Mouse (Mus musculus) mature B cell (primary cell): Measurements from ENCODE around the gene Baiap3.
"Not testable (repeated sequence)": the region's sequence is repeated elsewhere in the genome, so short reads cannot be mapped to it uniquely, and the experiment has no call there.

Experiments
- in situ Hi-C: fragments of 300-500 bp; cut with MboI; formaldehyde crosslinking; loops from 2 replicates; pipeline ENCODE4 v1.14.3; 2019

Baiap3 gene

GRCm38 (mm10) chr17:25248033-25248750 is 8.0 kb downstream of the Baiap3 start:
- in situ Hi-C loops = no loop called here

DNA sequence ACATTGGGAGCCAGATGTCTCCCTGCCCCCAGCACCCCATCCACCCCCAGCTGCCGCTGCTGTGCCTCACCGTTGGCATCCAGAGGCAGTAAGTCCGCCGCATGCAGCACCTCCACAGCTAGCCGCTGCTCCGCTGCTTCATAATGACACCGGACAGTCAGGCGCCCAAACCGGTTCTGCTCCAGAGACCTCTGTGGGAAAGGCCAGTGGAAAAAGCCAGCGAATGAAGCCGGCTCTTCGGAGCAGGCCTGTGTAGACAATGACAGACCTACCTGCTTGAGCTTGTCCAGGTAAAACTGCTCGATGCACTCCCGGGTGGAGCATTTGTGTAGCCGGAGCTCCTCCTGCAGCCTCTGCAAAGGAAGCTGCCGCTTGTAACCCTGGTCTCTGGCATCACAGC is 11.9 kb downstream of the Baiap3 start:
- in situ Hi-C loops = no loop called here

DNA sequence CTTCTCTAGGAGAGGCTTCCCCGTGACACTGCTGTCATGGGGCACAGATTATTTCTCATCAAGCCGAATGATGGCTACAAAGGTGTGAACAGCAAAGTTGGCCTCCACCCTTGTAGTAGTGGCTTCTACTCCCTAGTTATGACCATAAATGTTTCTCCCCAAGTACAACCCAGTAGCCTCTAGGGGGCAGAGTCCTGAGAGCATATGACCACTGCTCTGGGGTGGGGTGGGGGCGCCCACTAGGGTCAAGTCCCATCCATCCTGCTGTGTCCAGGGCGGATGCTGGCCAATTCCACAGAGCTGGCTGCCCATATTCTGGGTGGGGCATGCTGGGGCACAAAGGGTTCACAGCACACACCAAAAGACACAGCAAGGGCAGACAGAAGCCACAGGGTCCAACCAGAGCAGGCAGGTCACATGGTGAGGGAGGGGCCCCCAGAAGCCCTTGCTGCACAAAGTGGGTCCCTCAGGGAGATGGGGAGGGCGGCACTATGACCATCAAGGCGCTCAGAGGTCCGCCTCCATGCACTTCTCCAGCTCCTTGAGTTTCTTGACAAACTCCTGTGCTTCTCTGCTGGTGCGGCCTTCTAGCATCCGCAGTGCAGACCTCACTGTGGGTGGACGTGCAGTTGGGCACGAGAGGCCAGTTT is 12.9 kb downstream of the Baiap3 start:
- in situ Hi-C loops = no loop called here

GRCm38 (mm10) chr17:25239695-25240636 is 16.2 kb downstream of the Baiap3 start, which contains the start of the genes Gnptg and Tsr3:
TSS of gene Gnptg (minus strand) at chr17:25240124.
TSS of gene Tsr3 (plus strand) at chr17:25240170.
- in situ Hi-C loops = no loop called here

DNA sequence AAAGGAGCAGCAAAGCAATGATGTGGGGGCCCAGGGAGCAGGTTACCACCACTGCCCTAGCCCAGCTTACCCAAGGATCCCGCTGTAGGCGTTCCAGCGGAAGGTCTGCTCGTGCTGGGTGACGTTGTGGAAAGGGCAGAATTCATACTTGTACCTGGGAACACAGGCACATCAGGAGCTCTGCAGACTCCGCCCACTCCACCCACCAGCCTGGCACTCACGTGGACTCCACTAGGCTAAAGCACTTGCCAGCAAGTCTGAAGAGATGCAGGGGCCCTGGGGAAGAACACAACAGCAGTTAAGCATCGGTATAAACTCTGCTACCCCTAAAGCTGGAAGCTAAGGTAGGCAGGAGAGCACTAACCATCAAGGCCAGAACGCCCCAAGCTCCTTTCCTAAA is 20.5 kb downstream of the Baiap3 start:
- in situ Hi-C loops = no loop called here

DNA sequence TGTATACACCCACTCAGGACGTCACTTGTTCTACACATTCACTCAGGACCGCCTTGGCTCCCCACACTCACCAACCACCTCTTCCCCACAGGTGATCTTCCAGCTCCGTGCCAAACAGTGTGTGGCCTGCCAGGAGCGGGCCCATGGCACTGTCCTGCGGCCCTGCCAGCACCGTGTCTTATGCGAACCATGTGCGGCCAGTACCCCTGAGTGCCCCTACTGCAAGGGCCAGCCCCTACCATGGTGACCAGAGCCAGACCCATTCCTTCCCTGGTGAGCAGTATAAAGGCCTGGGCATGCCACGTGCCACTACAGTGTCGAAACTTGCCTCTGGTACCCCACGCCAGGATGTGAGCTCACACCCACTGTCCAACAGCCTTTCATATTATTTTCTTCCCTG is 24.5 kb downstream of the Baiap3 start:
- in situ Hi-C loops = not testable (repeated sequence)

GRCm38 (mm10) chr17:25230700-25231099 is 25.5 kb downstream of the Baiap3 start:
- in situ Hi-C loops = no loop called here

DNA sequence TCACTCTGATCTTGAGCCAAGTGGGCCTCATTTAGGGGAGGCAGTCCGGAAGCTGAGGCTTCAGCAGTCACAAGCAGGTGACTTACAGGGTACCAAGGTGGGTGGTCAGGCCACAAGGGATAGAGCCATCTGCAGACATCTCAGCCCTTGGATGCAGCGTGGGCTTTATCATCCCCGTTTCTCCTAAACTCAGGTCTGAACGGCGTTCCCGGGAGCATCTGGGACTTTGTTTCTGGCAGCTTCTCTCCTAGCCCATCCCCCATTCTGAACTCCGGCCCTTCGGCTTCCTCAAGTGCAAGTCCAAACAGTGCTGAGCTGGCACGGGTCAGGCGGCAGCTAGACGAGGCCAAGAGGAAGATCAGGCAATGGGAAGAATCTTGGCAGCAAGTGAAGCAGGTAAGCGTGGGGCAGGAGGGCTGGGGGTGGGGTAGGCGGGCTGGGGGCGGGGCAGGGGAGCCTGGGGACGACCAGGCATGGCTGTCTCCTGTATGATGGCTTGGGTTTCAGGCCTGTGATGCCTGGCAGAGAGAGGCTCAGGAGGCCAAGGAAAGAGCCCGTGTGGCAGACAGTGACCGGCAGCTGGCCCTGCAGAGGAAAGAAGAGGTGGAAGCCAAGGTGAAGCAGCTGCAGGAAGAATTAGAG is 26.0 kb downstream of the Baiap3 start:
- in situ Hi-C loops = not testable (repeated sequence)

GRCm38 (mm10) chr17:25227991-25228390 is 28.2 kb downstream of the Baiap3 start:
- in situ Hi-C loops = no loop called here

DNA sequence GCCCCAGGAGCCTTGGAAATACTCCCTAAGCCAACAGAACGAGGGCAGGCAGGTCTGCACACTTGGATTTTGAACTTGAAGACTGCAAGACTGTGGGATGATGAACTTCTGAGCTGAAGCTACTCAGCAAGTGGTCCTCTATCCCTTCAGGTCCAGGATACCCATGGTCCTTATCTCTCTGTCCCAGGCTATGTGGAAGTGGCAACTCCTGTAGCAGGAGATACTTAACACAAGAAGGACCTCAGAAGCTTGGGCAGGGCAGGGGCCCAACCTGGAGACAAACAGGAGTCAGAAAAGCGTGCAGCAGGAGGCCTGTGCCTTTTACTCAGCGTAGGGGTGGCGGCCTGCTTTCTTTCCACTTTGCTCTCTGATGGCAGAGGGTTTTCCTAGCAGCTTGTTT is 30.5 kb downstream of the Baiap3 start:
- in situ Hi-C loops = no loop called here

- in situ Hi-C loops = no loop called here
Measured at GRCm38 (mm10) chr17:25224586-25225222, 31.5 kb downstream of the Baiap3 start.

DNA sequence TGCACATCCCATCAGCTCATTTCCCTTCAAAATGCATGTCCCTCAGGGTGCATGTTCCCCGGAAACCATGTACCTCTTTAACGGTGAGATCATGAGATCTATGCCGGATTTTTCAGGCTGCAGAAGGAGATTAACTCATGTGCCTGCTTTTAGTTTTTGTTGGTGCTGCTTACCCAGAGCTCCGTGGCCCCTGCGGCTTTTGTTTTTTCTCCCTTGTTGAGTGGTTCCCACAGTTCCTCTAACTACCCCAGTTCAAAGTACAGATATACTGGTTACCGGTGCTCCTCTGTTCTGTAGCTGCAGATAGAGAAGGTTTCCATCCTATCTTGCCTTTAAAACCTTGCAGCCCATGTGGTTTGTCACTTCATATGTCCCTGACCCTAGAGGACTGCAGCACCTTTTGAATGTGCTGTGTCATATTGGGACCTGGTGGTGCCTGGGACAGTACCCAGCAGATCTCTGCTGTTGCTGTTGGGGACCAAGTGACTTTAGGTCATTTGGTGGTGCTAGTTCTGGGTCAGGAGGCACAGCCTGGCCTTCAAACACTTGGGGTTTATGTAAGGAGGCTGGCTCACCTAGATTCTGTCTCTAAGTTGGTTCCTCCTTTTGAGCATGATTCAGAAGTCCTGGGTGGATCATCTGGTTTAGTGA is 33.1 kb downstream of the Baiap3 start:
- in situ Hi-C loops = no loop called here

- in situ Hi-C loops = not testable (repeated sequence)
Measured at GRCm38 (mm10) chr17:25222504-25222940, 33.6 kb downstream of the Baiap3 start.

DNA sequence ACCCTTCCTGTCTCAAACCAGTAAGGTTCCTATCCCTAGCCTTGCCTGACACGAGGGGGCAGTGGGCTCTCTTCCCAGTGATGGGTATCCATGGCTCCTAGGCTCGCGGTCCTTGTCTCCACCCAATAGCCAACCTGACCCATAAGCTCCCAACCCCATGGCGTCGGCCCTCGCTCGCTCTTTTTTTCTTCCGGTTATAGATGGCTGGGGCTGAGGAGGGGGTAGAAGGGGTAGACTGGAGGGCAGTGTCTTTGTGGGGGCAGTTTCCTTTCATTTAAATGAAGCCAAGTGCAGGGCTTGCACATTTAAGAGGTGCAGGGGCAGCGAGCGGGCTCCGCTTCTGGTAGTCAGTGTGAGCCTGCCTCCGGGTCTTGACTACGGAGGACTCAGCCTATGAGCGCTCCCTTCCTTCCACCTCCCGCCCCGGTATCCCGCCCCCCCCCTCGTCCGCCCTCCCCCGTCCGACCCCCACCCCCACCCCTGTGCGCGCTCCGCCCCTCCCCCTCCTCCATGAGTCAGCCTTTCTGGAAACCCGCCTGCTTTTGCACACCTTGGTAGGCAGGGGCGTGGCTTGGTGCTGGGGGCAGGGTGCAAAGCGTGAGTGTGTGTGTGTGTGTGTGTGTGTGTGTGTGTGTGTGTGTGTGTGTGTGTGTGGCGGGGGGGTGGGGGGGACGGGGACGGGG is 34.2 kb downstream of the Baiap3 start:
- in situ Hi-C loops = no loop called here

DNA sequence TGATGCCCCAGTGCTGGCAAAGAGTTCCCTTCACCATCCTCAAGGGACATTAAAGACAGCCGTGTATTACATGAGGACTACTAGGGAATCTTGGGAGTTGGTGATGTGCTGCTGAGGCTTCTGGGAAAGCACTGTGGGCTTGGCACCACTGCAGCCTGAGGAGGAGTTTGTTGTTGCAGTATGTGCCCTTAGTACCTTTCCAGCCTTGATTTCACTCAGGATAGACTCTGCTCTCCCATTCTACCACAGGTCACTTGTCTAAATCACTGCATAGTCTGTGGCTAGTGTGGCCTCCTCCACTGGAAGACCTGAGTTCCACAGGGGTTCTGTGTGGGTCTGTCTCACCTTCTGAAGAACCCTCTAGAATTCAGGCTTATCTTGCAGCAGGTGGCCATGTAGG is 35.4 kb downstream of the Baiap3 start:
- in situ Hi-C loops = no loop called here

- in situ Hi-C loops = no loop called here
Measured at GRCm38 (mm10) chr17:25219492-25220295, 36.5 kb downstream of the Baiap3 start.

GRCm38 (mm10) chr17:25218967-25219366 is 37.2 kb downstream of the Baiap3 start:
- in situ Hi-C loops = no loop called here

DNA sequence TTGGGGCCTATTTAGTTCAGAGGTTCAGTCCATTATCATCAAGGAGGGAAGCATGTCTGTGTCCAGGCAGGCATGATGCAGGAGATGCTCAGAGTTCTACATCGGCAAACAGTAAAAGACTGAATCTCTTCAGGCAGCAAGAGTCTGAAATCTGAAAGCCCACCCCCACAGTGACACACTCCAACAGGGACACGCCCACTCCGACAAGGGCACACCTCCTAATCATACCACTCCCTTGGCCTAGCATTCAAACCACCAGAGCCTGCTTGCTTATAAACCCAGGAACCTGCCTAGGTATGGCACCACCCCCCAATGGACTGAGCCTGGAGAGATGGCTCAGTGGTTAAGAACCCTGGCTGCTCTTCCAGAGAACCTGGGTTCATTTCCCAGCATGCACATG is 40.7 kb downstream of the Baiap3 start:
- in situ Hi-C loops = no loop called here

DNA sequence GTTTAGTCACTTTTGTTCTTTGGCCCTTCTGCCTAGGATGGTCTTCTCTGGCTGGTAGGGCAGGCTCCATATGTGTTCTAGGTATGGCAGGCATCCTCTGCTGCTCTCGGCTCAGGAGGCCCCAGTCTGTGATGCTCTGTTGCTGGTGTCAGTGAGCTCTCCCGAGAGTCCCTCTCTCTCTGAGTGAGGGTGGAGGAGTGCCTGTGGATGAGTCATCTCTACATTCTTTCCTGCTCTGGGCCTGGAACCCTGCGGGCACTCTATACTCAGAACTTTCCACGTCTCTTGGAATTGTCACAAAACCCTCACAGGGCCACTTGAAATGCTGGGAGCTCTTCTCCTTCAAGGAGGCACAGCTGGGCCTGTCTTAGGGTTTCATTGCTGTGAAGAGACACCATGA is 44.5 kb downstream of the Baiap3 start:
- in situ Hi-C loops = no loop called here
